Mouse (Mus musculus): ENCODE data around the gene Timm10. TPM values are rescaled to one million over a fixed set of nuclear protein-coding genes. Genes with fewer than 3 reads are reported as not detected.

Timm10 gene
- polyA plus RNA-seq, 1 experiment: 102 TPM

DNA sequence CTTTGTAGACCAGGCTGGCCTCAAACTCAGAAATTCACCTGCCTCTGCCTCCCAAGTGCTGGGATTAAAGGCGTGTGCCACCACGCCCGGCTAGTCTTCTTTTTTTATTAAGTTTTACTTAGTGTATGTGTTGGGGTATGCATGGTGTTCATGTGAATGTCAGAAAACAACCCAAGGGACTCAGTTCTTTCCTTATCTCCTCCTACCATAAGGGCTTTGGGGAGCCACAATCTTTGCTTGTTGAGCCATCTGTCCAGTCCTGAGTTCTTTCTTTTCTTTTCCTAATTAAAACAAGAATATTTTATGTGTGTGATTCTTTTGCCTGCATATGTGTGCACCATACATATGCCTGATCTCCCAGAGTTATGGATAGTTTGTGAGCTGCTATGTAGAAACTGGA is 33.6 kb upstream of the Timm10 start:
- Histone ChIP-seq H3K36me3 (ENCODE audit: control insufficient read depth, insufficient read depth) (no peaks in the 10 kb centered on the region), H3K4me3 (no peak overlapping the region), H3K27me3 (ENCODE audit: control insufficient read depth, insufficient read depth, insufficient read length) (no peaks in the 10 kb centered on the region), H3K4me2 (ENCODE audit: low read depth) (no peak overlapping the region), H3K79me2 (ENCODE audit: control insufficient read depth, insufficient read depth) (no peaks in the 10 kb centered on the region), H3ac (ENCODE audit: control insufficient read depth, insufficient read length) (no peak overlapping the region)
- TF ChIP-seq TCF3 (IDR thresholded peaks at IDR 0.05; ENCODE audit: insufficient read length, low read depth) (no peak), POLR2A (IDR thresholded peaks at IDR 0.05; ENCODE audit: insufficient read length, low read depth) (no peak), USF1 (IDR thresholded peaks at IDR 0.05; ENCODE audit: low read depth) (no peak), SRF (IDR thresholded peaks at IDR 0.05; ENCODE audit: control insufficient read depth, insufficient read length, low read depth) (no peak), MYOD1 (IDR thresholded peaks at IDR 0.05; ENCODE audit: control insufficient read depth in 1 of 3, insufficient read length in 2 of 3, low read depth in 2 of 3) (no peak), MYOG (IDR thresholded peaks at IDR 0.05; ENCODE audit: control insufficient read depth in 1 of 3, insufficient read depth in 1 of 3, insufficient read length in 2 of 3, low read depth in 2 of 3) (no peak), E2F4 (IDR thresholded peaks at IDR 0.05; ENCODE audit: insufficient read depth) (no peak), TCF12 (IDR thresholded peaks at IDR 0.05; ENCODE audit: insufficient read depth, poor library complexity, severe bottlenecking) (no peak), REST (IDR thresholded peaks at IDR 0.05; ENCODE audit: insufficient read depth, insufficient read length) (no peak), MAX (IDR thresholded peaks at IDR 0.05; ENCODE audit: low read depth) (no peak)

DNA sequence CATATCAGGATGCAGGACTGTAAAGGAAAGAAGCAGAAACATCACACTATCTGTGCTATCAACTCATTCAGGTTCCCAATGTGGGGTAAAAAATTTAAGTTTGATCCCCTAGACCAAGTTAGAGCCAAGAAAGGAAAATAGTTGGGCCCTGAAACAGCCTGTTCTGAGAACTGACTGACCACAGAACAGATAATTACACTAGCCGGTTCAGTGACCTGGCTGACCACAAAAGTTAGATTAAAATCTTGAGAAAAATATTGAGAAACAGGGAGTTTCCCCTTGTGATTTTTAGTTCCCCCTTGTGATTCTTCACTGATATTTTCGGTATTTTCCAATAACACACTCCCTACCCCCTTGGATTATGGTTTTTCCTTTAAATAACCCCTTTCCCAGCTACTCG is 32.9 kb upstream of the Timm10 start:
- no peak overlapping the region for H3ac ChIP-seq (ENCODE audit: control insufficient read depth, insufficient read length)
- H3K27me3 ChIP-seq (ENCODE audit: control insufficient read depth, insufficient read depth, insufficient read length): no peaks in the 10 kb centered on the region
- H3K36me3 ChIP-seq (ENCODE audit: control insufficient read depth, insufficient read depth): no peaks in the 10 kb centered on the region
- TF ChIP-seq SRF (IDR thresholded peaks at IDR 0.05; ENCODE audit: control insufficient read depth, insufficient read length, low read depth) (no peak), MYOG (IDR thresholded peaks at IDR 0.05; ENCODE audit: control insufficient read depth in 1 of 3, insufficient read depth in 1 of 3, insufficient read length in 2 of 3, low read depth in 2 of 3) (no peak), MAX (IDR thresholded peaks at IDR 0.05; ENCODE audit: low read depth) (no peak), CEBPB (IDR thresholded peaks at IDR 0.05; ENCODE audit: insufficient read depth, poor library complexity, severe bottlenecking) (no peak), POLR2A (IDR thresholded peaks at IDR 0.05; ENCODE audit: insufficient read length, low read depth) (no peak), POLR2AphosphoS2 (IDR thresholded peaks at IDR 0.05; ENCODE audit: insufficient read length, low read depth) (no peak), TCF3 (IDR thresholded peaks at IDR 0.05; ENCODE audit: insufficient read length, low read depth) (no peak), E2F4 (IDR thresholded peaks at IDR 0.05; ENCODE audit: insufficient read depth) (no peak), USF1 (IDR thresholded peaks at IDR 0.05; ENCODE audit: low read depth) (no peak), TCF12 (IDR thresholded peaks at IDR 0.05; ENCODE audit: insufficient read depth, poor library complexity, severe bottlenecking) (no peak)
- no peak overlapping the region for H3K4me2 ChIP-seq (ENCODE audit: low read depth)
- no peaks in the 10 kb centered on the region for H3K79me2 ChIP-seq (ENCODE audit: control insufficient read depth, insufficient read depth)
- H3K4me3 ChIP-seq: no peak overlapping the region

DNA sequence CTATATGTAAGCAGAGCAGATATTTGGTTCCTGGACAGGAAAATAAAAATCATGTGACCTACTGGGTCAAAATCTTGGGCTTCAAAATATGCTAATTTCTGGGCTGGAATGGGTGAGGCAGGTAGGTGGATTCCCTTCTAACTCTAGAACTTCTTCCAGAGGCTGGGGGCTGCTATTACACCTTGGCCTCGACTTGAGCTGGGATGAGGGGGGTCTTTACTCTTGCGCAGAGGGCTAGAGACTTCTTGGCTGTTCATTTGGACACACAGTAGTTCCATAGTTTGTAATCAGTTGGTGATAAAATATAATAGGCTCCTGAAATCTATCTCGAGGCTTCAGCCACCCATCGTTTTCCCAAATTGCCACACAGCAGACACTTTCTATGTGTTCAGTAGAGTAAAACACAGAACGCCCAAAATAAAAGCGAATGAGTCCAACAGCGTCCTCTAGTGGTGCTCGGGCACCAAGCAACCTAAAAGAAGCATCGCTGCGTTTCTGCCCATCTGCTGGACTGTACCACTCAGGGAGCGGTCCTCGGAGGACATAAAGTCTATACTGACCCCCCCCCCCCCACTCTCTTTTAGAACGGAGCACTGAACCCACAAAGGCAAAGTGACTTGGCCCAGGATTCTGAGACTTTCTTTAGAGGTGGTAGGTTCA is 28.8 kb upstream of the Timm10 start:
- no peak for TF ChIP-seq E2F4 (IDR thresholded peaks at IDR 0.05; ENCODE audit: insufficient read depth)
- TF ChIP-seq SRF (IDR thresholded peaks at IDR 0.05; ENCODE audit: control insufficient read depth, insufficient read length, low read depth): no peak
- TF ChIP-seq MAX (IDR thresholded peaks at IDR 0.05; ENCODE audit: low read depth): no peak
- TF ChIP-seq REST (IDR thresholded peaks at IDR 0.05; ENCODE audit: insufficient read depth, insufficient read length): no peak
- no peak for TF ChIP-seq TCF3 (IDR thresholded peaks at IDR 0.05; ENCODE audit: insufficient read length, low read depth)
- TF ChIP-seq MYOD1 (IDR thresholded peaks at IDR 0.05; ENCODE audit: control insufficient read depth in 1 of 3, insufficient read length in 2 of 3, low read depth in 2 of 3): no peak
- no peak for TF ChIP-seq MYOG (IDR thresholded peaks at IDR 0.05; ENCODE audit: control insufficient read depth in 1 of 3, insufficient read depth in 1 of 3, insufficient read length in 2 of 3, low read depth in 2 of 3)
- TF ChIP-seq TCF12 (IDR thresholded peaks at IDR 0.05; ENCODE audit: insufficient read depth, poor library complexity, severe bottlenecking): no peak
- no peak for TF ChIP-seq POLR2AphosphoS2 (IDR thresholded peaks at IDR 0.05; ENCODE audit: insufficient read length, low read depth)
- no peak for TF ChIP-seq POLR2A (IDR thresholded peaks at IDR 0.05; ENCODE audit: insufficient read length, low read depth)
- H3K4me2 ChIP-seq (ENCODE audit: low read depth): peak overlapping the region; percentile 100
- H3ac ChIP-seq (ENCODE audit: control insufficient read depth, insufficient read length): peak overlapping the region; percentile 1
- H3K79me2 ChIP-seq (ENCODE audit: control insufficient read depth, insufficient read depth): no peaks in the 10 kb centered on the region
- no peaks in the 10 kb centered on the region for H3K27me3 ChIP-seq (ENCODE audit: control insufficient read depth, insufficient read depth, insufficient read length)
- H3K4me3 ChIP-seq: peak overlapping the region; percentile 85
- no peaks in the 10 kb centered on the region for H3K36me3 ChIP-seq (ENCODE audit: control insufficient read depth, insufficient read depth)

DNA sequence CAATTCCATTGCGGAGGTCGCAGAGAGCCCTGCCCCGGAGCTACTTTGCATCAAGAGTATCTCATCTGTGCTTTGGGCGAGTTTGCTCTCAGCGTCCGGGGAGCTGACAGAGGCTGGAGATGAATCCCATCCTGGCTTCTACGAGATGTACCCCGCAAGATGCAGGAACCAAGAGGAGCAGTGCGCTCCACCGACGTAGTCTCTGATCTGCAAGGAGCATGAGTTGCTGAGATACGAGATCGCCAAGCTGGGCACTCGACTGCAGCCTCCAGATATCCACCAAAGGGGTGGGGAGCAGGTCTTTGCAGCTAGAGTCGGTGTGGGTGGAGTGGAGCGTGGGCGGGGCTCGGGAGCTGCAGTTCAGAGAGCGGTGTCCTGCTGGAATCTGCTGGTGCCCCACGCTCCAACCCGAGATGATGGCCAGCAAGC is 28.3 kb upstream of the Timm10 start, which contains the start of gene Ube2l6:
Gene Ube2l6, plus strand, starts transcription at position 336 of the 429 bp plus-strand sequence.
- H3ac ChIP-seq (ENCODE audit: control insufficient read depth, insufficient read length): peak within 1 kb of the TSS; percentile 1
- TF ChIP-seq USF1 (IDR thresholded peaks at IDR 0.05; ENCODE audit: low read depth) (no peak), POLR2A (IDR thresholded peaks at IDR 0.05; ENCODE audit: insufficient read length, low read depth) (peak; percentile 24), MAX (IDR thresholded peaks at IDR 0.05; ENCODE audit: low read depth) (no peak), MYOG (IDR thresholded peaks at IDR 0.05; ENCODE audit: control insufficient read depth in 1 of 3, insufficient read depth in 1 of 3, insufficient read length in 2 of 3, low read depth in 2 of 3) (no peak)
- H3K79me2 ChIP-seq (ENCODE audit: control insufficient read depth, insufficient read depth): no peaks in the 10 kb centered on the region
- peak within 1 kb of the TSS; percentile 85 for H3K4me3 ChIP-seq
- H3K4me2 ChIP-seq (ENCODE audit: low read depth): peak within 1 kb of the TSS; percentile 100
- no peaks in the 10 kb centered on the region for H3K27me3 ChIP-seq (ENCODE audit: control insufficient read depth, insufficient read depth, insufficient read length)
- H3K36me3 ChIP-seq (ENCODE audit: control insufficient read depth, insufficient read depth): no peaks in the 10 kb centered on the region

GRCm38 (mm10) chr2:84799041-84799561 is 27.7 kb upstream of the Timm10 start:
- no peaks in the 10 kb centered on the region for H3K79me2 ChIP-seq (ENCODE audit: control insufficient read depth, insufficient read depth)
- H3ac ChIP-seq (ENCODE audit: control insufficient read depth, insufficient read length): peak overlapping the region; percentile 1
- peak overlapping the region; percentile 85 for H3K4me3 ChIP-seq
- no peaks in the 10 kb centered on the region for H3K27me3 ChIP-seq (ENCODE audit: control insufficient read depth, insufficient read depth, insufficient read length)
- TF ChIP-seq POLR2AphosphoS2 (IDR thresholded peaks at IDR 0.05; ENCODE audit: insufficient read length, low read depth): no peak
- TF ChIP-seq CEBPB (IDR thresholded peaks at IDR 0.05; ENCODE audit: insufficient read depth, poor library complexity, severe bottlenecking): no peak
- TF ChIP-seq TCF12 (IDR thresholded peaks at IDR 0.05; ENCODE audit: insufficient read depth, poor library complexity, severe bottlenecking): no peak
- TF ChIP-seq E2F4 (IDR thresholded peaks at IDR 0.05; ENCODE audit: insufficient read depth): no peak
- peak overlapping the region; percentile 100 for H3K4me2 ChIP-seq (ENCODE audit: low read depth)
- H3K36me3 ChIP-seq (ENCODE audit: control insufficient read depth, insufficient read depth): no peaks in the 10 kb centered on the region
